Mouse (Mus musculus) hindbrain, embryonic 13.5 days (tissue): Measurements from ENCODE around the gene Trnau1ap. TPM values are rescaled to one million over a fixed set of nuclear protein-coding genes. Genes with fewer than 3 reads are reported as not detected.
"Not testable (repeated sequence)": the region's sequence is repeated elsewhere in the genome, so short reads cannot be mapped to it uniquely, and the experiment has no call there.

Source experiments
- ATAC-seq: fragments of 200-750 bp; cut with Nextera tagmentation; 2 replicates; pipeline ENCODE4 v1.8.0; 2017; ENCODE audit warnings: moderate TSS enrichment; ENCODE audit not compliant: low FRiP score
- H3K27ac ChIP-seq: fragments of 300-500 bp; sonication (generic); 2 replicates; pipeline ENCODE4 v1.5.1; 2015; ENCODE audit warnings: inconsistent platforms, mild to moderate bottlenecking, moderate library complexity
- H3K27me3 ChIP-seq: fragments of 300-500 bp; sonication (generic); 2 replicates; pipeline ENCODE4 v1.6.1; 2015; ENCODE audit warnings: mild to moderate bottlenecking, inconsistent platforms
- H3K36me3 ChIP-seq: fragments of 300-500 bp; sonication (generic); 2 replicates; pipeline ENCODE4 v1.6.1; 2015; ENCODE audit warnings: mild to moderate bottlenecking, inconsistent platforms
- H3K4me1 ChIP-seq: fragments of 300-500 bp; sonication (generic); replicated peaks from 2 replicates; pipeline ENCODE4 v1.6.1; 2015; ENCODE audit warnings: inconsistent platforms
- H3K4me2 ChIP-seq: fragments of 300-500 bp; sonication (generic); 2 replicates; pipeline ENCODE4 v1.6.1; 2015; ENCODE audit warnings: inconsistent platforms, mild to moderate bottlenecking, moderate library complexity
- H3K4me3 ChIP-seq: fragments of 300-500 bp; sonication (generic); 2 replicates; pipeline ENCODE4 v1.5.1; 2015; ENCODE audit warnings: mild to moderate bottlenecking, inconsistent platforms
- H3K9ac ChIP-seq: fragments of 300-500 bp; sonication (generic); 2 replicates; pipeline ENCODE4 v1.6.1; 2015; ENCODE audit warnings: mild to moderate bottlenecking, inconsistent platforms
- H3K9me3 ChIP-seq: fragments of 300-500 bp; sonication (generic); 2 replicates; pipeline ENCODE4 v1.6.1; 2016; ENCODE audit warnings: inconsistent platforms
- WGBS: fragments of 180-500 bp; shearing (Covaris S2); methylation state at CpG from one replicate; pipeline ENCODE4 v1.1.7; 2015; 5-methylcytosine and 5-hydroxymethylcytosine counted together
- polyA plus RNA-seq: library from polyadenylated mRNA; unstranded; fragments of >200 nt; fragmentation: Nextera tagmentation; extraction: Ambion mirVana; gene quantifications from 2 replicates; pipeline ENCODE4 v1.2.1, GENCODE M21; 2015

The Trnau1ap gene
- polyA plus RNA-seq, 1 experiment from 2014 or later: 80.9 TPM

- no peaks in the 10 kb centered on the region for H3K27me3 ChIP-seq
- no peak for ATAC-seq
- H3K27ac ChIP-seq: no peak overlapping the region
- H3K9ac ChIP-seq: no peak overlapping the region
- H3K36me3 ChIP-seq: peaks cover 6% of the 10 kb centered on the region
- 88% methylated on average over 8 of the region's 8 CpGs for WGBS
- H3K4me2 ChIP-seq: no peak overlapping the region
- no peaks in the 10 kb centered on the region for H3K9me3 ChIP-seq
- peaks cover 16% of the 10 kb centered on the region for H3K4me1 ChIP-seq
- H3K4me3 ChIP-seq: no peak overlapping the region
These were observed 24.1 kb downstream of the Trnau1ap start for GRCm38 (mm10) chr4:132305276-132305675.

DNA sequence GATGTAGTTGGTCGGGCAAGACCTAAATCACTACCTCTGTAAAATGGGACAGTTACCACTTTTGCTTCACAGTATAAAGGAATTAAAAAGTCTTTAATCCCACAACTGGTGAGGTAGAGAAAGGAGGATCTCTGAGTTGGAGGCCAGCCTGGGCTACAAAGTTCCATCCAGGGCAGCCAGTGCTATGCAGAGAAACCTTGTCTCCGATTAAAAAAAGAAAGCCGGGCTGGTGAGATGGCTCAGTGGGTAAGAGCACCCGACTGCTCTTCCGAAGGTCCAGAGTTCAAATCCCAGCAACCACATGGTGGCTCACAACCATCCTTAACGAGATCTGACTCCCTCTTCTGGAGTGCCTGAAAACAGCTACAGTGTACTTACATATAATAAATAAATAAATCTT, 25.9 kb downstream of the Trnau1ap start:
- WGBS: 43% methylated on average over 6 of the region's 6 CpGs
- not testable (repeated sequence) for H3K36me3 ChIP-seq, H3K27me3 ChIP-seq, ATAC-seq, H3K27ac ChIP-seq, H3K9me3 ChIP-seq, H3K4me1 ChIP-seq
- peak overlapping the region; percentile 60 for H3K4me2 ChIP-seq
- peak overlapping the region; percentile 45 for H3K4me3 ChIP-seq
- peak overlapping the region; percentile 71 for H3K9ac ChIP-seq

GRCm38 (mm10) chr4:132302939-132303479, 26.3 kb downstream of the Trnau1ap start, which contains the start of gene Rab42:
Rab42 (minus strand) TSS chr4:132303385.
- no peak within 1 kb of the TSS; the same call in 1 of the 2 replicates for H3K27ac ChIP-seq
- 1% methylated on average over 31 of the region's 31 CpGs for WGBS

GRCm38 (mm10) chr4:132301965-132302938, 27.1 kb downstream of the Trnau1ap start:
- peaks cover 5% of the 10 kb centered on the region; the same call in 1 of the 2 replicates for H3K4me1 ChIP-seq
- no peaks in the 10 kb centered on the region for H3K36me3 ChIP-seq
- 74% methylated on average over 16 of the region's 16 CpGs for WGBS
- no peak overlapping the region; the same call in 1 of the 2 replicates for H3K27ac ChIP-seq
- H3K4me3 ChIP-seq: peak overlapping the region; percentile 45
- no peaks in the 10 kb centered on the region for H3K27me3 ChIP-seq
- peak overlapping the region; percentile 71; the same call in 1 of the 2 replicates for H3K9ac ChIP-seq
- 0 out of 2 replicates have a peak, but pooled peaks have one; percentile 17 for ATAC-seq
- H3K4me2 ChIP-seq: peak overlapping the region; percentile 60
- no peaks in the 10 kb centered on the region for H3K9me3 ChIP-seq

More at GRCm38 (mm10) chr4:132302939-132303479, 26.3 kb downstream of the Trnau1ap start, which contains the start of gene Rab42:
- Histone ChIP-seq H3K9me3 (no peaks in the 10 kb centered on the region), H3K36me3 (no peaks in the 10 kb centered on the region), H3K9ac (peak within 1 kb of the TSS; percentile 71), H3K4me3 (peak within 1 kb of the TSS; percentile 45), H3K27me3 (no peaks in the 10 kb centered on the region), H3K4me2 (peak within 1 kb of the TSS; percentile 60), H3K4me1 (peaks cover 5% of the 10 kb centered on the region; the same call in 1 of the 2 replicates)
- peak; percentile 72 for ATAC-seq

GRCm38 (mm10) chr4:132301486-132301885, 27.9 kb downstream of the Trnau1ap start:
- H3K4me2 ChIP-seq: no peak overlapping the region
- H3K27me3 ChIP-seq: no peaks in the 10 kb centered on the region
- peaks cover 5% of the 10 kb centered on the region; the same call in 1 of the 2 replicates for H3K4me1 ChIP-seq
- H3K9me3 ChIP-seq: no peaks in the 10 kb centered on the region
- no peak overlapping the region for H3K4me3 ChIP-seq
- no peak overlapping the region for H3K27ac ChIP-seq
- 87% methylated on average over 6 of the region's 6 CpGs for WGBS
- no peak for ATAC-seq
- H3K36me3 ChIP-seq: no peaks in the 10 kb centered on the region
- H3K9ac ChIP-seq: no peak overlapping the region

DNA sequence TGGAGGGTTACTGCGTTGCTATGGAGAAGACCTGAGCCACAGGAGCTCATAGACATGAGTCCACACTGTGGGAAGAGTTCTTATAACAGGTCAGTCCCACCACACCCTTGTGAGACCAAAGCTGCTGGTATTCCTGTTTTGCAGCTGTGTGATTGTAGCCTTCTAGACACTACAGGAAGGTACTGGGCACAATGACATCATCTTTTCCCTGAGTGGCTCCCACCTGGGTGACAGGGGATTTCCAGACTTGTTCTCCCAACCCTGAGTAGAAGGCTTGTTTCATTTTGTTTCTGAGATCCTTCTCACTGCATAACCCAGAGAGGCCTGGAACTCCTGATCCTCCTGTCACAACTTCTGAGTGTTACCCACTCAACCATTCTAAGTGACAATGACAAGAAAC, 29.5 kb downstream of the Trnau1ap start:
- Histone ChIP-seq H3K4me3 (no peak overlapping the region), H3K9ac (no peak overlapping the region), H3K4me1 (peaks cover 5% of the 10 kb centered on the region; the same call in 1 of the 2 replicates), H3K4me2 (no peak overlapping the region), H3K27me3 (no peaks in the 10 kb centered on the region), H3K27ac (no peak overlapping the region), H3K9me3 (no peaks in the 10 kb centered on the region), H3K36me3 (0 out of 2 replicates have a peak, but pooled peaks cover 5% of the 10 kb centered on the region)
- WGBS: 97% methylated on average over 1 of the region's 1 CpGs
- no peak for ATAC-seq

- Histone ChIP-seq H3K4me3 (no peak overlapping the region), H3K9me3 (no peaks in the 10 kb centered on the region)
- 45% methylated on average over 8 of the region's 8 CpGs for WGBS
These were observed 33.5 kb downstream of the Trnau1ap start for GRCm38 (mm10) chr4:132295696-132296390.

DNA sequence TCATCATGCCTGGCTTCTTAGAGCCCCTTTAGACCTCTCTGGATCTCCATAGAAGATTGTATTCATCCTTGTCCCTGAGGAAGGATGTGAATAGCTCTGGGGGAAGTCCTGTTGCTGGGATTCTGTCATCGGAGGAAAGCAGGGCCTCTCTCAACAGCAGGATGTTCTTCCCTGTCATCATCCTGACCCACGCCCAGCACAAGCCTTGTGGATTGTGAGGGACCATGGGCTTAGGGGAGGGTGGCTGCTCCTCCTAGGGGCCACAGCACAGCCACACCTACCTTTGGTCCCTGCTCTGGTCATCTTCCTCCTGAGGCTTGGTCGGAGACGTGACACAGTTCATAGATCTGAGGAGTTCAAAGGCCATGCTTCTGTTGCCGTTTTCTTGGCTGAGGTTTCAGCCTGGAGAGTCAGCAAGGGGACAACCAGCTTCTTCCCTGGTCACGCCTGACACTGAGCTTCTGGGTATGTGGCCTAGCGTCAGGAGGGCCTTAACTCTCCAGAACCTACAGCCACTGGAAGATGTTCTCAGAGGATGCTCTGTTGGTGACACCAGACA, 35.6 kb downstream of the Trnau1ap start:
- ATAC-seq: no peak

More at GRCm38 (mm10) chr4:132295696-132296390, 33.5 kb downstream of the Trnau1ap start:
- H3K36me3 ChIP-seq: peaks cover 38% of the 10 kb centered on the region
- no peaks in the 10 kb centered on the region for H3K4me1 ChIP-seq
- H3K9ac ChIP-seq: no peak overlapping the region; the same call in 1 of the 2 replicates
- H3K27me3 ChIP-seq: no peaks in the 10 kb centered on the region
- no peak overlapping the region for H3K4me2 ChIP-seq
- no peak for ATAC-seq
- H3K27ac ChIP-seq: no peak overlapping the region

DNA sequence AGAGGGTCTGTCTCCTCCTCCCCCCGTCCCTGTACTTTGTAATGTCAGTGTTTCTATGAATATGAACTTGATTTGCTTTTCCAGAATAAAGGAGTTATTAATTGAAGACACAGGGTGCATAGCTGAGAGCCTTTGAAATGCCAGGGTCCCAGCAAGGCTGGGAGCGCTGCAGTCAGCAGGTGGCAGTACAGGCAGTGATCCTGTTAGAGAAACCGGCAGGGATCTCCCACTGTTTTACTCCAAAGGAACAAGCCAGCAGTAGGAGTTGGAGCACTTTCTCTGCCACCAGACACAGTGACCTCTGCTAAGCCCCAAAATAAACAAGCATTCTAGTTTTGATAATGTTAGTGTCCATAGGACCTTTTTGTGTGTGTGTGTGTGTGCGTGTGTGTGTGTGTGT, 36.4 kb downstream of the Trnau1ap start:
- no peak overlapping the region for H3K9ac ChIP-seq
- ATAC-seq: no peak
- H3K4me2 ChIP-seq: no peak overlapping the region
- WGBS: 43% methylated on average over 4 of the region's 4 CpGs
- no peaks in the 10 kb centered on the region for H3K27me3 ChIP-seq
- H3K27ac ChIP-seq: no peak overlapping the region
- H3K9me3 ChIP-seq: no peaks in the 10 kb centered on the region
- H3K4me3 ChIP-seq: no peak overlapping the region
- peaks cover 53% of the 10 kb centered on the region for H3K36me3 ChIP-seq
- H3K4me1 ChIP-seq: no peaks in the 10 kb centered on the region

More for the DNA sequence above, 35.6 kb downstream of the Trnau1ap start:
- Histone ChIP-seq H3K27me3 (no peaks in the 10 kb centered on the region), H3K9me3 (no peaks in the 10 kb centered on the region), H3K27ac (no peak overlapping the region), H3K4me3 (no peak overlapping the region), H3K4me1 (no peaks in the 10 kb centered on the region), H3K36me3 (peaks cover 53% of the 10 kb centered on the region), H3K4me2 (no peak overlapping the region), H3K9ac (0 out of 2 replicates have a peak overlapping the region, but pooled peaks have one; percentile 29)
- WGBS: 87% methylated on average over 7 of the region's 7 CpGs

DNA sequence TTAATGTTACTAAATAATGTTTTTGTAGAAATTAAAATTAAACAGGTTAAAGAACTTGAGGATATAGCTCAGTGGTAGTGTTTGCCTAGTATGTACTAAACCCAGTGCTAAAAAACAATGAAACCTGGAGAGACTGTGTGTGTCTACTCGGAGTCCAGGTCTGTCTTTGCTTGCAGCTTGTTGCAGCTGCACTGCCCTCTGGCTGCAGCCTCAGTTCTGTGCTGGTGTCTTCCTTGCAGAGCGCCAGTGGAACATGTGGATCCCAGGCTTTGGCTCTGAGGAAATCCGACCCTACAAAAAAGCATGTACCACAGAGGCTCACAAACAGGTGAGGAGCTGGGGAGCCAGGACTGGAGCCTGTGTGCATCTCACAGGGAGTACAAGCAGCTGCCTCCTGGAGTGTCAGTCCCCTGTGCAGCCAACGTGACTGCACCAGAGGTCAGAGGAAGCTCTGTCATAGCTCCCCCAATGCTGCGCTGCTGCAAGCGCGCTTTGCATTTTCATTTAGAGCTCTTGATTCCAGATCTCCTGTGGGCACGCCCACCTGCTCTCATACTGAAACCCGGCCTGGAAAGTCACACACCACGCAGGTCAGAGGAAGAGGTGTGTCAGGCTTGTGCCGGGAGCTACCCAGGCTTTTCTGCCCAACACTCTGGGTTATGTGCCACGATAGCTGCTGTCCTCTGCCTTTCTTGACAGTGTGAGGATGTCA, 37.6 kb downstream of the Trnau1ap start:
- no peak overlapping the region for H3K9ac ChIP-seq
- no peak overlapping the region for H3K27ac ChIP-seq
- H3K4me1 ChIP-seq: no peaks in the 10 kb centered on the region
- H3K9me3 ChIP-seq: no peaks in the 10 kb centered on the region
- peaks cover 59% of the 10 kb centered on the region for H3K36me3 ChIP-seq
- no peak overlapping the region for H3K4me3 ChIP-seq
- H3K4me2 ChIP-seq: no peak overlapping the region
- no peaks in the 10 kb centered on the region for H3K27me3 ChIP-seq
- no peak for ATAC-seq
- WGBS: 86% methylated on average over 12 of the region's 12 CpGs

- Histone ChIP-seq H3K27me3 (no peaks in the 10 kb centered on the region), H3K9me3 (no peaks in the 10 kb centered on the region), H3K4me3 (no peak overlapping the region), H3K4me2 (no peak overlapping the region), H3K27ac (no peak overlapping the region), H3K36me3 (peaks cover 65% of the 10 kb centered on the region), H3K9ac (no peak overlapping the region), H3K4me1 (no peaks in the 10 kb centered on the region)
- ATAC-seq: no peak
- 91% methylated on average over 4 of the region's 4 CpGs for WGBS
These were observed 38.3 kb downstream of the Trnau1ap start for GRCm38 (mm10) chr4:132291056-132291455.
